Mouse (Mus musculus): ENCODE data around the gene Dnajc6.

DNA sequence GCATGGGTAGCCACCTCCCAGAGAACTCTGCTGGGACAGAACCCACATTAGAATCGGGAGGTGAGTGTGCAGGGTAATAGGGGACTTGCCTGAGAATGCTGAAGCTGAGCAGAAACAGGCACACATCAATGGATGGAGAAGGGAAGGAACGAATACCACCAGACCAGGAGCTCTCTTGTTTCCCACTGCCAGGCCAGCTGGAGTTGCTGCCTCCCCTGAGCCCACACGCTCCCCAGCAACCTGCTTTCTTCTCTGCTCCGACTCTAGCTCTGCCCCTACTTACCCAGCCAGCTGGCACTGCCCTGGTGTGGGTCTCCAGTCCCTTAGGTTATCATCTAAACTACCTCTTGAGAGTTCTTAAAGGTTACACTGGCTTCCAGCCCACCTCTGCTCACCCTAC is 63.7 kb downstream of the Dnajc6 start:
- TF ChIP-seq CTCF (IDR thresholded peaks at IDR 0.05; ENCODE audit: borderline replicate concordance, insufficient read depth, low read depth, low read length) = no peak
- TF ChIP-seq POLR2A (IDR thresholded peaks at IDR 0.05; ENCODE audit: borderline replicate concordance, insufficient read depth, low read length) = no peak

Measured in cerebellum, adult 2 months (tissue).